Mouse (Mus musculus): Measurements from ENCODE around the gene Mak.

GRCm38 (mm10) chr13:41088746-41089145 lies 9.2 kb upstream of the Mak start:
- no peak for TF ChIP-seq CTCF (IDR thresholded peaks at IDR 0.05; ENCODE audit: low read depth)
- no peak for TF ChIP-seq EP300 (IDR thresholded peaks at IDR 0.05; ENCODE audit: low read depth)

Measured in heart, postnatal 0 days (tissue).